Mouse (Mus musculus): ENCODE measurements around the gene Dnah7c. TPM values are rescaled to one million over a fixed set of nuclear protein-coding genes. Genes with fewer than 3 reads are reported as not detected.
"Not testable (repeated sequence)": the region's sequence is repeated elsewhere in the genome, so short reads cannot be mapped to it uniquely, and the experiment has no call there.

The Dnah7c gene
- polyA plus RNA-seq, 1 experiment from 2014 or later, result 0.05 TPM

DNA sequence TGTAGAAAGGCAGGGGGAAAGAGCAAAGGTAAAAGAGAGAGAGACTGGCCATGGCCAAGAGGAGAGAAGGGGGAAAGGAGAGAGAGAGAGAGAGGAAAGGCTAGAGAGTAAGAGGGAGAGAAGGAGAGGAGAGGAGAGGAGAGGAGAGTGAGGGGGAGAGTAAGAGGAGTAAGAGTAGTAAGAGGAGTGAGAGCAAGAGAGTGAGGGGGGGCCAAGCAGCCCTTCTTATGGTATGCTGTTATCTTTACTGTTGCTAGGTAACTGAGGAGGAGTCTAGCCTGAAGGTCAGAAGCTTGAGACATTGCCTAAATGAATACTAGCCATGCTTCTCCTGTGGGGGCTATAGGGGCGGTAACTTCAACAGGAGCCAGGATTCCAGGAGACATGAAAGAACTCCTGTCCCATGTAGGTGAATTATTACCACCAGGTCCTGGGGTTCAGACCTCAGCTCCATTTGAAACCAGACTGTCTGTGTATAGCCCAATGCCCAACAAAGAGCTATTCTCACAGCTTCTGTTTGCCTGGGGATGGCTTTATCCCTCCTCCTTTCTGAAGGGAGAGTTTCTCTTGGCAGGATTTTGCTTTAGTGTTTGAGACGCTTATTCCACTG lies 119.5 kb downstream of the Dnah7c start:
- 67% methylated on average over 2 of the region's 2 CpGs for WGBS
- Histone ChIP-seq H3K4me3 (no peak overlapping the region), H3K4me2 (replicated peaks) (no peak overlapping the region), H3K9me3 (no peaks in the 10 kb centered on the region), H3K36me3 (no peaks in the 10 kb centered on the region), H3K4me1 (no peaks in the 10 kb centered on the region), H3K27ac (no peak overlapping the region), H3K27me3 (no peaks in the 10 kb centered on the region), H3K9ac (no peak overlapping the region)
- ATAC-seq (ENCODE audit: insufficient number of reproducible peaks, insufficient read depth, low FRiP score, low TSS enrichment), result no peak

DNA sequence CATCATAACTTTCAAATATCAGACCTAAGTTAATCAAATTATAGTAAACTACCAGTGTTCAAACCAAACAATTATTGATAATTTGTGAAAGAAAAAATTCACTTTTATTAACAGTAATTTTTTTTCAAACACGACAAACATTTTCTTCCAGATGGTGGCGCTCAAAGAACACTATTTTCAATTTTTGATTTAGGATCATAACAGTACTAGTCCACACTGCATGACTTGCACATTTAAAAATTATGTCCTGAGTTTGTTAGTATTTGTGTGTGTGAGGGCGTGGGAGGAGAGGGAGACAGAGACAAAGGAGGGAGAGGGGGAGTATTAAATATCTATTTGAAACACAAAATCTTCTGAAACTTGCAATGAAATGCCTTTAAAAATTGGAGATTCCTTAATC lies 155.0 kb downstream of the Dnah7c start:
- WGBS, result 37% methylated on average over 3 of the region's 3 CpGs
- no peak for ATAC-seq (ENCODE audit: insufficient number of reproducible peaks, insufficient read depth, low FRiP score, low TSS enrichment)
- no peak overlapping the region for H3K27ac ChIP-seq
- H3K9ac ChIP-seq, result no peak overlapping the region
- H3K9me3 ChIP-seq, result no peaks in the 10 kb centered on the region
- H3K4me1 ChIP-seq, result no peaks in the 10 kb centered on the region
- no peaks in the 10 kb centered on the region for H3K27me3 ChIP-seq
- no peaks in the 10 kb centered on the region for H3K36me3 ChIP-seq
- H3K4me3 ChIP-seq, result no peak overlapping the region
- H3K4me2 ChIP-seq (replicated peaks), result no peak overlapping the region

DNA sequence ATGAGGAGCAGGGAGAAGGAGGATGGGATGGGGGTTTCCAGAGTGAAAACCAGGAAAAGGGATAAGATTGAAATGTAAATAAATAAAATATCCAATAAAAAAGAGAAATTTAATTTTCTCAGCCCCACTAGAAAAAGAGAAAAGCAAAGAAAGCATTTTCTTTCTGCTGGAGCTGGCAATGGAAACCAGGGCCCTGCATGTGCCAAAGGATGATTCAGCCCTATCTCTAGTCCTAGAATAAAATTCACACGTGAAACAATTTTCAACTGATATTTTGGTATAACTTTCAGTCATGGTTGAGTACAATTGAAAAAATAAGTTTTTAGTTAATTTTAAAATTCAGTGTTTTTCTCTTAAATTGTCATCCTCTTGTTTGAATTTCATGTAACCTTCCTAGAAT lies 168.4 kb downstream of the Dnah7c start:
- H3K4me3 ChIP-seq; H3K36me3 ChIP-seq; H3K27ac ChIP-seq; H3K4me1 ChIP-seq; H3K27me3 ChIP-seq; ATAC-seq (ENCODE audit: insufficient number of reproducible peaks, insufficient read depth, low FRiP score, low TSS enrichment); H3K9me3 ChIP-seq; H3K9ac ChIP-seq; H3K4me2 ChIP-seq (replicated peaks): not testable (repeated sequence)
- 78% methylated on average over 1 of the region's 1 CpGs for WGBS

DNA sequence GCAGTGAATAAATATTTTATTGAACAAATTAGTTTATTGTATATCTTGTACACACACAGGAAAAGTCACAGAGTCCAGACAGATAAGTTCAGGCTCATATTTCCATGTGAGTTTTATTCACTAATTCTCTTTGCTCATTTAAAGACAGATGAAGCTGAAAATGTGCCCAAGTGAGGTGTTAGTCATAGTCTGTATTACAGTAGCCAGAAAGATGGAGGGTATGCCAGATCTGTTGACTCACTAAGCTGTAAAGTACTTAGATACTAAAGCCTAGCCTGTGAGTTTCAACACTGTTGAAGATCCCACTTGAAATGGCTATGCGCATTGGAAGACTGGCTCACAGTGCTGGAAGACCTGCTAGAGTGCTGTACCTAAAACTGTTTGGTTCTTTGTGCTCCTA lies 171.0 kb downstream of the Dnah7c start:
- not testable (repeated sequence) for ATAC-seq (ENCODE audit: insufficient number of reproducible peaks, insufficient read depth, low FRiP score, low TSS enrichment); H3K4me2 ChIP-seq (replicated peaks); H3K27ac ChIP-seq; H3K4me1 ChIP-seq; H3K4me3 ChIP-seq; H3K36me3 ChIP-seq; H3K27me3 ChIP-seq; H3K9ac ChIP-seq; H3K9me3 ChIP-seq
- WGBS, result 93% methylated on average over 1 of the region's 1 CpGs

DNA sequence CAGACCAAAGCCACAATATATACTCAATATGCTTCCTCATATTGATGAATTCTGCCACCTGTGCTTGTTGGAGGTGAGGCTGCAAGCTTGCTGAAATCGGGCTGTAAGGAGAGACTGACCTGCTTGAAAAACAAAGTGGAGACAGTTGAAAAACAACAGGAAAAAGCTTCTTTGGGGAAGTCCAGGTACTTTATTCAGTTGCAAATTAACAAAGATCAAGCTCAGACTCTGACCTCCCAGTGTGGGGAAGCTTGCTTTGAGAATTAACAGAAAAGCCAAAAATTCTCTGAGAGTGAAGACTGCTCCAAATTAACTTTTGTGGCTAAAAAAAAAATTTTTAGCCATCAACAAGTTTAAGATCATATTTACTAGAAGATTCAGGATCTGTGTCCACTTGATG lies 194.9 kb downstream of the Dnah7c start:
- ATAC-seq (ENCODE audit: insufficient number of reproducible peaks, insufficient read depth, low FRiP score, low TSS enrichment), result no peak
- WGBS, result 87% methylated on average over 1 of the region's 1 CpGs
- Histone ChIP-seq H3K36me3 (no peaks in the 10 kb centered on the region), H3K9me3 (no peaks in the 10 kb centered on the region), H3K4me1 (no peaks in the 10 kb centered on the region), H3K9ac (no peak overlapping the region), H3K27ac (no peak overlapping the region), H3K4me2 (replicated peaks) (no peak overlapping the region), H3K27me3 (no peaks in the 10 kb centered on the region), H3K4me3 (no peak overlapping the region)

DNA sequence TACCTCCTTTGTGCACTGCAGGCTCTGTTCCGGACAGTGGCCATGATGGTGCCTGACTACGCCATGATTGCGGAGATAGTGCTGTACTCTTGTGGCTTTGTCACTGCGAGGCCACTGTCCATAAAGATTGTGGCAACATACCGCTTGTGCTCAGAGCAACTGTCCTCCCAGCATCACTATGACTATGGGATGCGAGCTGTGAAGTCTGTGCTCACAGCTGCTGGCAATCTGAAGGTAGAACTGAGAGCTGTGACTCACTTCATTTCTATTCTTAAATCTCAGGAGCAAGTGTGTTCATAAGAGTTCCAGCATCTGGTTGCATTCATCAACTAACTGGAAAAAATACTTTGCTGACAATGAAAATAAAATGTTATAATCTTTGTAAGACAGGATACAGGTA lies 200.5 kb downstream of the Dnah7c start:
- H3K27me3 ChIP-seq; H3K27ac ChIP-seq; H3K4me1 ChIP-seq; H3K4me3 ChIP-seq; H3K4me2 ChIP-seq (replicated peaks); H3K36me3 ChIP-seq; H3K9ac ChIP-seq; ATAC-seq (ENCODE audit: insufficient number of reproducible peaks, insufficient read depth, low FRiP score, low TSS enrichment); H3K9me3 ChIP-seq: not testable (repeated sequence)
- WGBS, result 98% methylated on average over 6 of the region's 6 CpGs

DNA sequence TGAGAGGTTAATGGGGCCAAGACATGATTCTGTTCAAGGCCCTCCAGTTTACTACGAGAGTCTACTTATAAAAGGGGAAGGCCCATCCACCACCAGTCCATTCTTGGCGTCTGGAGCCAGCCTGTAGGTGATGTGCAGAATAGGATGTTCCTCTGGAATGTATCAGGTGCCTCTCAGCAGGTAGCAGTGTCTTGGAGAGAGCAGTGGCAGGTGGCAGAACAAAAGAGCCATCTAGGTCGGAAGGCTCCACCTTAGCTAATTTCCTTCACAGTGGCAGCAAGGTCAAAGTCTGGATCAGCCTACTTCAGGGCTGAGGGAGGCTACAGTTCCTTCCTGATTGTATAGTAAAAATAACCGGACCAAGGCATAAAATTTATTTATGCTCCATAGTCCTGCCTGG lies 224.4 kb downstream of the Dnah7c start:
- 82% methylated on average over 4 of the region's 4 CpGs for WGBS
- H3K27me3 ChIP-seq; H3K9me3 ChIP-seq; H3K4me2 ChIP-seq (replicated peaks); H3K4me3 ChIP-seq; ATAC-seq (ENCODE audit: insufficient number of reproducible peaks, insufficient read depth, low FRiP score, low TSS enrichment); H3K9ac ChIP-seq; H3K36me3 ChIP-seq; H3K4me1 ChIP-seq; H3K27ac ChIP-seq: not testable (repeated sequence)

DNA sequence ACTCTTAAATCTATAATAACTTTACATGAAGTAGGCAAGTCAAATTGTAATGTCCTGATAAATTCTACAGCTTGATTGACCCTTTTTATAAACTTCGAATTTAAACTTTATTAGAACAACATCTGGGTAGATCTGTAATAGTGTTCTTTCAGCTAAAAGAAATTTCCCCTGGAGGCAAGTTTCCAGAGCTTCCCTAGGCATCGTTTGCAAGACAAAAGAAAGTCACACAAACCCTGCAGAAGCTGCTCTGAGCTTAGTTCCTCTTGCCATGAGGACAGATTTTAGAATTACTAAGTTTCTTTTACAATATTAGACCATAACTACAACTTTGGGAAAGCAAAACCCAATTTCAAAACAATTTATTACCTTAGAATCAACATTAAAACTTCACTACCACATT lies 227.3 kb downstream of the Dnah7c start:
- not testable (repeated sequence) for ATAC-seq (ENCODE audit: insufficient number of reproducible peaks, insufficient read depth, low FRiP score, low TSS enrichment); H3K4me3 ChIP-seq; H3K9ac ChIP-seq; H3K27me3 ChIP-seq; H3K36me3 ChIP-seq; H3K4me2 ChIP-seq (replicated peaks); H3K9me3 ChIP-seq; H3K4me1 ChIP-seq; H3K27ac ChIP-seq
- 39% methylated on average over 2 of the region's 2 CpGs for WGBS

DNA sequence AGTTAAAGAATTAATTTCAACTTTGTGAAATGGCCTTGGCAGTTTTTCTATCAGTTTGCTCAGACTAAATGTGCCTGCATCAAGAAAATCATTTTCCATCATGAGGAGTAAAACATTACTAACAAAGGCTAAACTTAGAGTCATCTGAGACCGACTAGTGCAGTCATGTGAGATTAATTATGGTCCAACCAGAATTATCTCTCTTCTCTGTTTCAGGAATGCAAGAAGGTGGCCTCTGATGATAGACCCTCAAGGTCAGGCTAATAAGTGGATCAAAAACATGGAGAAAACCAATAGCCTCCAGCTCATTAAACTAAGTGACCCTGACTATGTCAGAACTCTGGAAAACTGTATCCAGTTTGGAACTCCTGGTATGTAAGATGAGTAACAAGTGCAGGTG lies 299.4 kb downstream of the Dnah7c start:
- H3K4me2 ChIP-seq (replicated peaks); H3K9me3 ChIP-seq; H3K36me3 ChIP-seq; H3K27me3 ChIP-seq; H3K4me3 ChIP-seq; H3K9ac ChIP-seq; ATAC-seq (ENCODE audit: insufficient number of reproducible peaks, insufficient read depth, low FRiP score, low TSS enrichment); H3K27ac ChIP-seq; H3K4me1 ChIP-seq: not testable (repeated sequence)
- 18% methylated on average over 1 of the region's 1 CpGs for WGBS

DNA sequence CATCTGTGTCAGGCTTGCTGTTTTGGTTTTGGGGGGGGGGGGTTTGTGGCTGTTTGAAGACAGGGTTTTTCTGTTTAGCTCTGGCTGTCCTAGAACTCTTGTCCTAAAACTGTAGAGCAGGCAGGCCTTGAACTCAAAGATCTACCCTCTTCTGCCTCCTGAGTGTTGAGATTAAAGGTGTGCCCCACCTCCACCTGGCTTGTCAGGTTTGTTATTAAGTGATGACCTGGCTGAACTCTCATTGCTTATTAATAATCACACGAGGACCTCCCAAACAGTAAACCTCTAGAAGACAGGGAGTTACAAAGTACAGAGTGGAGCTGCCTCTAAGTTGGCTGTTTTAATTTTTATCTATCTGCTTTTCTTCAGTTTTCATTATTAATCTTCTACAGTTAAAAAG lies 299.9 kb downstream of the Dnah7c start:
- H3K36me3 ChIP-seq, result no peaks in the 10 kb centered on the region
- 53% methylated on average over 1 of the region's 1 CpGs for WGBS
- no peak overlapping the region for H3K27ac ChIP-seq
- H3K4me2 ChIP-seq (replicated peaks), result no peak overlapping the region
- no peak overlapping the region for H3K9ac ChIP-seq
- no peak for ATAC-seq (ENCODE audit: insufficient number of reproducible peaks, insufficient read depth, low FRiP score, low TSS enrichment)
- H3K9me3 ChIP-seq, result no peaks in the 10 kb centered on the region
- no peaks in the 10 kb centered on the region for H3K4me1 ChIP-seq
- H3K27me3 ChIP-seq, result no peaks in the 10 kb centered on the region
- H3K4me3 ChIP-seq, result no peak overlapping the region

DNA sequence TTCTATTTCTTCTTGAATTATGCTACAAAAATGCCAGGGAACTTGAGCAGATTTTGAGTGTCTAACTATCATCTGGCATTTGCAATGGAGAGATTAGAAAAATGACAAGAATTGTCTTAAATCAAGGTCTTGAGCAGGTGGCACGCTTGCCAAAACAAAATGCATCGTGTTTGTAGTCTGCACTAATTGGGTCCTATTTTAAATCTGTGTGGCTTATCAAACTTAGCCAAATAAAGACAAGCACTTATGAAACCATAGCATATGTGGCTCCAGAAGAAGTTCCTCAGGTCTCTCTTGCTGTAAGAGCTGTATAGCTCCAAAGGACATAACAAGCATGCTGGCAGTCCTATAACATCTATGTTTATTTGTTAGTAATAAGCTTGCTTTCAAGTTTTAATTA lies 300.3 kb downstream of the Dnah7c start:
- not testable (repeated sequence) for H3K9me3 ChIP-seq; H3K27me3 ChIP-seq; H3K36me3 ChIP-seq; H3K4me1 ChIP-seq; ATAC-seq (ENCODE audit: insufficient number of reproducible peaks, insufficient read depth, low FRiP score, low TSS enrichment); H3K27ac ChIP-seq; H3K4me3 ChIP-seq; H3K9ac ChIP-seq; H3K4me2 ChIP-seq (replicated peaks)
- WGBS, result 81% methylated on average over 2 of the region's 2 CpGs

DNA sequence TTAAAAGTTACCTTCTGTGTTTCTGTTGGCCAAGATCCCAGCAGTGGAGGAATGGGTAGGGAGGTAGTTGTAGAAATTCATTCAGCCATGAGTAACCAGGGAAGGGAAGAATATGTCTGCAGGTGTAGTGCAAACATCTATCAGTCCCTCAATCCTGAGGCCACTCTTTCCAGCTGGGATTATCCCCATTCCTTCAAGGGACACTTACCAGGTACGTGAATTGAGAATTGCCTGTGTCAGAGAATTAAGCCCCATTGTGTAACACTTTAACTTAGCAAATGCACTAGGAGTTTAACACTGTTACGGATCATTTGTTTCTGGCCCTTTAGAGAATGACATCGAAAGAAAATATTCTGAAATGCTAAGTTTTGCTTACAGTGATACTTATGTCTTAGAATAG lies 304.3 kb downstream of the Dnah7c start:
- not testable (repeated sequence) for H3K36me3 ChIP-seq; H3K27ac ChIP-seq; H3K9me3 ChIP-seq; H3K4me2 ChIP-seq (replicated peaks); H3K27me3 ChIP-seq; ATAC-seq (ENCODE audit: insufficient number of reproducible peaks, insufficient read depth, low FRiP score, low TSS enrichment); H3K4me3 ChIP-seq; H3K9ac ChIP-seq; H3K4me1 ChIP-seq
- WGBS, result 91% methylated on average over 3 of the region's 3 CpGs
